Mouse (Mus musculus): ENCODE results near the gene Lrch1. TPM values are rescaled to one million over a fixed set of nuclear protein-coding genes. Genes with fewer than 3 reads are reported as not detected.

Lrch1 gene
- polyA plus RNA-seq, 1 experiment from 2014 or later, result 10.1 TPM

- Histone ChIP-seq H3K27ac (replicated peaks; ENCODE audit: low read depth, low read length) (no peak overlapping the region), H3K9me3 (replicated peaks; ENCODE audit: control insufficient read depth, low read length) (no peaks in the 10 kb centered on the region), H3K27me3 (ENCODE audit: control insufficient read depth, insufficient read depth, low read length) (no peaks in the 10 kb centered on the region), H3K4me2 (ENCODE audit: low read depth, low read length) (no peak overlapping the region), H3K4me1 (ENCODE audit: control insufficient read depth, insufficient read depth, low read length) (peaks cover 4% of the 10 kb centered on the region), H3K9ac (replicated peaks; ENCODE audit: low read length) (no peak overlapping the region), H3K36me3 (replicated peaks; ENCODE audit: control insufficient read depth, insufficient read depth, low read depth, low read length) (no peaks in the 10 kb centered on the region), H3K4me3 (ENCODE audit: low read depth, low read length) (no peak overlapping the region)
- WGBS, result 92% methylated on average over 5 of the region's 5 CpGs
- ATAC-seq (replicated peaks; ENCODE audit: insufficient number of reproducible peaks, low FRiP score, low TSS enrichment, low read depth) (no peak), DNase-seq (ENCODE audit: low spot score) (no peak)
Measured at GRCm38 (mm10) chr14:74918521-74919103, 29.1 kb downstream of the Lrch1 start.

GRCm38 (mm10) chr14:74917504-74918124 is 30.1 kb downstream of the Lrch1 start:
- 84% methylated on average over 5 of the region's 5 CpGs for WGBS
- DNase-seq (ENCODE audit: low spot score), result no peak
- Histone ChIP-seq H3K4me3 (ENCODE audit: low read depth, low read length) (no peak overlapping the region), H3K9ac (replicated peaks; ENCODE audit: low read length) (no peak overlapping the region), H3K27me3 (ENCODE audit: control insufficient read depth, insufficient read depth, low read length) (no peaks in the 10 kb centered on the region), H3K27ac (replicated peaks; ENCODE audit: low read depth, low read length) (no peak overlapping the region), H3K36me3 (replicated peaks; ENCODE audit: control insufficient read depth, insufficient read depth, low read depth, low read length) (no peaks in the 10 kb centered on the region), H3K4me2 (ENCODE audit: low read depth, low read length) (no peak overlapping the region), H3K4me1 (ENCODE audit: control insufficient read depth, insufficient read depth, low read length) (peaks cover 4% of the 10 kb centered on the region), H3K9me3 (replicated peaks; ENCODE audit: control insufficient read depth, low read length) (no peaks in the 10 kb centered on the region)
- no peak for ATAC-seq (replicated peaks; ENCODE audit: insufficient number of reproducible peaks, low FRiP score, low TSS enrichment, low read depth)

DNA sequence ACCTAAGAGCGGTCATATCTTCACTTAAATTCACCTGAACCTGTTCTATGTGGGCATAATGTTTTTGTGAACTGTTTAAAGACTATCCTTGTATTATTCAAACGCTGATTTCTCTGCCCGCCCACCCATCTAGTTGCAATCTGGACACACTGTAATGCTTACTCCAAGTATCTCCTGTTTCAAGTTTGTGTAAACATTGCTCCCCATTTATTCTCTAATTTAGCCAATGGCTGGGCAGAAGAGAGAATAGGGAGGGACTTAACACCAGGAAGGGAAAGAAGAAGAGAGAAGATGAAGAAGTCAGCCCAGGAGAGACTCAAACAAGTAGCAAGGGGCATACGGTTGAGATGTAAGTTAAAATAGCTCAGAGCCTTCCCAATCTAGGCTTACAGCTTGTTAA is 31.0 kb downstream of the Lrch1 start:
- Histone ChIP-seq H3K27ac (replicated peaks; ENCODE audit: low read depth, low read length) (no peak overlapping the region), H3K4me2 (ENCODE audit: low read depth, low read length) (no peak overlapping the region), H3K9me3 (replicated peaks; ENCODE audit: control insufficient read depth, low read length) (no peaks in the 10 kb centered on the region), H3K36me3 (replicated peaks; ENCODE audit: control insufficient read depth, insufficient read depth, low read depth, low read length) (no peaks in the 10 kb centered on the region), H3K27me3 (ENCODE audit: control insufficient read depth, insufficient read depth, low read length) (no peaks in the 10 kb centered on the region), H3K4me1 (ENCODE audit: control insufficient read depth, insufficient read depth, low read length) (peaks cover 4% of the 10 kb centered on the region), H3K4me3 (ENCODE audit: low read depth, low read length) (no peak overlapping the region), H3K9ac (replicated peaks; ENCODE audit: low read length) (no peak overlapping the region)
- 86% methylated on average over 4 of the region's 4 CpGs for WGBS
- ATAC-seq (replicated peaks; ENCODE audit: insufficient number of reproducible peaks, low FRiP score, low TSS enrichment, low read depth), result no peak
- no peak for DNase-seq (ENCODE audit: low spot score)

- DNase-seq (ENCODE audit: low spot score) (no peak), ATAC-seq (replicated peaks; ENCODE audit: insufficient number of reproducible peaks, low FRiP score, low TSS enrichment, low read depth) (no peak)
- Histone ChIP-seq H3K27ac (replicated peaks; ENCODE audit: low read depth, low read length) (no peak overlapping the region), H3K36me3 (replicated peaks; ENCODE audit: control insufficient read depth, insufficient read depth, low read depth, low read length) (no peaks in the 10 kb centered on the region), H3K9me3 (replicated peaks; ENCODE audit: control insufficient read depth, low read length) (no peaks in the 10 kb centered on the region), H3K9ac (replicated peaks; ENCODE audit: low read length) (no peak overlapping the region), H3K4me2 (ENCODE audit: low read depth, low read length) (no peak overlapping the region), H3K4me3 (ENCODE audit: low read depth, low read length) (no peak overlapping the region), H3K4me1 (ENCODE audit: control insufficient read depth, insufficient read depth, low read length) (peaks cover 4% of the 10 kb centered on the region), H3K27me3 (ENCODE audit: control insufficient read depth, insufficient read depth, low read length) (no peaks in the 10 kb centered on the region)
- 62% methylated on average over 8 of the region's 8 CpGs for WGBS
Measured at GRCm38 (mm10) chr14:74916075-74916474, 31.6 kb downstream of the Lrch1 start.

DNA sequence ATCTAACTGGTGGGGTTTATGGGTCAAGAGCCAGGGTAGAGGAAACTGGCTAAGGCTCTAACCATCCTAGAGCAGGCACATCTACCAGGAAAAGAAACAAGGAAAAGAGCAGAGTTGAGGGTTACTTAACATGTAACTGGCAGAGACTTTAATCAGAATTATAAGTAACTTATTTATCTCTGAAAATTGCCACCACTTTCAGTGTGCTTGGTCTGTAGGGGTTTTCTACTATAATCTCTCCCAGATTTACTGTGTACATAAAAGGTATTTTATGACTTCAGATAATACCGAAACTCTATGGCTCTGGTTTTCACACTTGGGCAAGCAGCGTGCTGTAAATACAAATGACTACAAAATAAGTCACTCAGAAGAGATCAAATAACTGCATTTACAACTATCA is 32.0 kb downstream of the Lrch1 start:
- no peak for DNase-seq (ENCODE audit: low spot score)
- no peak overlapping the region for H3K27ac ChIP-seq (replicated peaks; ENCODE audit: low read depth, low read length)
- no peaks in the 10 kb centered on the region for H3K36me3 ChIP-seq (replicated peaks; ENCODE audit: control insufficient read depth, insufficient read depth, low read depth, low read length)
- H3K4me3 ChIP-seq (ENCODE audit: low read depth, low read length), result no peak overlapping the region
- no peak overlapping the region for H3K4me2 ChIP-seq (ENCODE audit: low read depth, low read length)
- H3K27me3 ChIP-seq (ENCODE audit: control insufficient read depth, insufficient read depth, low read length), result no peaks in the 10 kb centered on the region
- no peak overlapping the region for H3K9ac ChIP-seq (replicated peaks; ENCODE audit: low read length)
- WGBS, result 78% methylated on average over 2 of the region's 2 CpGs
- peaks cover 4% of the 10 kb centered on the region for H3K4me1 ChIP-seq (ENCODE audit: control insufficient read depth, insufficient read depth, low read length)
- no peak for ATAC-seq (replicated peaks; ENCODE audit: insufficient number of reproducible peaks, low FRiP score, low TSS enrichment, low read depth)
- no peaks in the 10 kb centered on the region for H3K9me3 ChIP-seq (replicated peaks; ENCODE audit: control insufficient read depth, low read length)

DNA sequence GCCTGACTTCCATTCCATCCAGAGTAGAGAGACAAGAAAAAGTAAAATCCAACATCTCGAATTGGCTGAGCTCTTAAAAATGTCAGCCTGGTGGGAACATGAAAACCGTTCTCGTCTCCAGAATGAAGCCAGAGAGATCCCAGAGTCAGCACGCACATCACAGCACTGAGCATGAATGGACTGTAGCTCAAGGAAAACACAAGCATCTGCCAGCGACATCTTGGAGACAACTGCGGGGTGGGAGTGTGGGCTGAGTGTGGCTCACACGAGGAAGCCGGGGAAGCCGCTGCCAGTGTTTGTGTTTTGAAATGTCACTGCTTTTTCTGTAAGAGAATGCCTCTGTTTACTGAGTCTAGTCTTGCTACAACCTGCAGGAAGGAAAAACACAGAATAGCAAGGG is 32.7 kb downstream of the Lrch1 start:
- Histone ChIP-seq H3K4me2 (ENCODE audit: low read depth, low read length) (no peak overlapping the region), H3K27ac (replicated peaks; ENCODE audit: low read depth, low read length) (no peak overlapping the region), H3K36me3 (replicated peaks; ENCODE audit: control insufficient read depth, insufficient read depth, low read depth, low read length) (no peaks in the 10 kb centered on the region), H3K9ac (replicated peaks; ENCODE audit: low read length) (no peak overlapping the region), H3K4me3 (ENCODE audit: low read depth, low read length) (no peak overlapping the region), H3K27me3 (ENCODE audit: control insufficient read depth, insufficient read depth, low read length) (no peaks in the 10 kb centered on the region), H3K9me3 (replicated peaks; ENCODE audit: control insufficient read depth, low read length) (no peaks in the 10 kb centered on the region), H3K4me1 (ENCODE audit: control insufficient read depth, insufficient read depth, low read length) (peaks cover 4% of the 10 kb centered on the region)
- DNase-seq (ENCODE audit: low spot score) (no peak), ATAC-seq (replicated peaks; ENCODE audit: insufficient number of reproducible peaks, low FRiP score, low TSS enrichment, low read depth) (no peak)
- 74% methylated on average over 9 of the region's 9 CpGs for WGBS

DNA sequence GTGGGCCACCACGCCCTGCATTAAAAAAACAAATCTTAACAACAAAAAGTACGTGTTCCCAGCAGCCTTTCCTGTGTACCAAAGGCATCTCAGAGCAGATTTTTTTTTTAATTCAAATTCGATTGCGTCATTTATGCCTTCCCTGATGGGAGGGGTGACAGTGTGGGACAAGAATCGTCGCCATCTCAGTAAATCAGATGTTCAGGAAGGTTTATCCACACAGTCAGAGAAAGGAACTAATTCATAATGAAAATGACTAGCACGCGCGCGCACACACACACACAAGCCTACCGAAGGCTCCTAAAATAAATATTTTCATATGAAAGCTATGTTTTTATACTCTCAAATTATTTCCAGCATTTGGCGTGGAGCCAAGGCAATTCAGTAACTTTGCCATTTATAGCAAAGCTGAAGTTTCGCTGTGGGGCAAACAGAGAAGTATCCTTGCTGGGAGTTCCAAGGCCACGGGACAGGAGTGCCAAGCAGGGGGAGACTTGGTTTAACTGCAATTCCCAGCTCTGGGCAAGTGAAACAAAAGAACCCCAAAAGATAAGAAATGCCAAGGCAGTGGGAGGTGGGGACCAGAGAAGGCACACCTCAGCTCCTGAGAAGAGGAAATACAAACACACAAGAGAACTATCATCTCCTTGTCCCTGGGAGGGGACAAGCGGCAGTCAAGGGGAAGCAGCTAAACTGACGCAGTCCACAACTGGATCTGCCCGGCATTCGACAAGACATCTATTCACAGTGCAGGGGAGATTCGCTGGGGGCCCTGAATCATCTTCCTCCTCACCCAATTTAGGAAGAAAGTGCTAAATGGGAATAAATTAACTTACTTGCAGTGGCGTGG is 34.1 kb downstream of the Lrch1 start:
- ATAC-seq (replicated peaks; ENCODE audit: insufficient number of reproducible peaks, low FRiP score, low TSS enrichment, low read depth) (no peak), DNase-seq (ENCODE audit: low spot score) (peak; percentile 38)
- H3K4me2 ChIP-seq (ENCODE audit: low read depth, low read length), result no peak overlapping the region
- no peaks in the 10 kb centered on the region for H3K27me3 ChIP-seq (ENCODE audit: control insufficient read depth, insufficient read depth, low read length)
- peaks cover 4% of the 10 kb centered on the region for H3K4me1 ChIP-seq (ENCODE audit: control insufficient read depth, insufficient read depth, low read length)
- no peaks in the 10 kb centered on the region for H3K36me3 ChIP-seq (replicated peaks; ENCODE audit: control insufficient read depth, insufficient read depth, low read depth, low read length)
- H3K9me3 ChIP-seq (replicated peaks; ENCODE audit: control insufficient read depth, low read length), result no peaks in the 10 kb centered on the region
- H3K27ac ChIP-seq (replicated peaks; ENCODE audit: low read depth, low read length), result no peak overlapping the region
- no peak overlapping the region for H3K9ac ChIP-seq (replicated peaks; ENCODE audit: low read length)
- H3K4me3 ChIP-seq (ENCODE audit: low read depth, low read length), result no peak overlapping the region
- 66% methylated on average over 20 of the region's 20 CpGs for WGBS

DNA sequence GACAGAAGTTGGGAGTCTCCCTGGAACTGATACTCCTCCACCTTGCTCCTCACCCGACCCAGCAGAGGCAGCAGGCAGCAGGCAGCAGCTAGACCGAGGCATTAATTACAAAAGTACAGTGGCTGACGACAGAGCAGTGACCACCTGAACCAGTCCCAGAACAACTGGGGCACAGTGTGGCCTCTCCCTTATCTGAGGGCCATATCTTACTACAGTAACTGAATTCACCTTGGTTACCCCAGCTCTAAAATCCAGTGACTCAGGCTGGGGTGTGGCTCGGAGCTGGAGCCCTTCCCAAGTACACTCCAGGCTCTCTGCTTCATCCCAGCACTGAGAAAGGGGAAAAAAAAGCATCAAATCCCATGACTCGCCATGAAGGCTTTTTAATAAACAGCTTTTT is 37.3 kb downstream of the Lrch1 start:
- H3K27ac ChIP-seq (replicated peaks; ENCODE audit: low read depth, low read length), result no peak overlapping the region
- ATAC-seq (replicated peaks; ENCODE audit: insufficient number of reproducible peaks, low FRiP score, low TSS enrichment, low read depth), result no peak
- no peak overlapping the region for H3K9ac ChIP-seq (replicated peaks; ENCODE audit: low read length)
- 46% methylated on average over 5 of the region's 5 CpGs for WGBS
- H3K9me3 ChIP-seq (replicated peaks; ENCODE audit: control insufficient read depth, low read length), result no peaks in the 10 kb centered on the region
- no peak for DNase-seq (ENCODE audit: low spot score)
- no peaks in the 10 kb centered on the region for H3K36me3 ChIP-seq (replicated peaks; ENCODE audit: control insufficient read depth, insufficient read depth, low read depth, low read length)
- no peaks in the 10 kb centered on the region for H3K27me3 ChIP-seq (ENCODE audit: control insufficient read depth, insufficient read depth, low read length)
- H3K4me2 ChIP-seq (ENCODE audit: low read depth, low read length), result no peak overlapping the region
- H3K4me1 ChIP-seq (ENCODE audit: control insufficient read depth, insufficient read depth, low read length), result peaks cover 4% of the 10 kb centered on the region; the same call in 1 of the 2 replicates
- no peak overlapping the region for H3K4me3 ChIP-seq (ENCODE audit: low read depth, low read length)
